Mouse (Mus musculus): ENCODE measurements around the gene Tomm40. TPM values are rescaled to one million over a fixed set of nuclear protein-coding genes. Genes with fewer than 3 reads are reported as not detected.

Tomm40 gene
- total and polyA plus RNA-seq, 2 experiments from 2014 or later: 151 to 172 TPM

DNA sequence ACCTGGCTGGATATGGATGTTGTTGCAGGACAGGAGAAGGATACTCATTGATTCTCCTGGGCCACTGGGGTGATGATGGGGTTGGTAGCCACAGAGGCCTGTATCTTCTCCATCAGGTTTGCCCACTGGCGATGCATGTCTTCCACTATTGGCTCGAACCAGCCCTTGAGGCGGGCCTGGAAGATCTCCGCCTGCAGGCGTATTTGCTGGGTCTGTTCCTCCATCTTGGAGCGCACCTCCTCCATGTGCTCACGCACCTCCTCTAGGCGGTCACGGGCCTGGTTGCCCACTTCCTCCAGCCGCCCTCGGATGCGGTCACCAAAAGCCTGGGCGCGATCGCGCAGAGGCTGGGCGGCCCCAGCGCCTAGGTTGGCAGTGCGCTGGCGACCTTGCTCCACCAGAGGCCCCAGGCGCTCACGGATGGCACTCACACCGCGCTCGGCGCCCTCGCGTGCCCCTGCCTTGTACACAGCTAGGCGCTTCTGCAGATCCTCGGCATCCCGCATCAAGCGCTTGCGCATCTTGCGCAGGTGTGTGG, 18.8 kb downstream of the Tomm40 start:
- Histone ChIP-seq H3K4me1 (ENCODE audit: insufficient read depth, low read length) (peaks cover 9% of the 10 kb centered on the region), H3K27ac (no peak overlapping the region; the same call in 1 of the 2 replicates), H3K9ac (replicated peaks; ENCODE audit: low read length) (no peak overlapping the region), H3K4me2 (ENCODE audit: low read depth, low read length) (peak overlapping the region; percentile 56), H3K9me3 (ENCODE audit: low read length) (no peaks in the 10 kb centered on the region), H3K27me3 (ENCODE audit: insufficient read depth, low read length) (no peaks in the 10 kb centered on the region), H3K4me3 (ENCODE audit: low read length) (no peak overlapping the region), H3K36me3 (ENCODE audit: insufficient read depth, low read length) (no peaks in the 10 kb centered on the region)
- no peak for TF ChIP-seq CTCF (IDR thresholded peaks at IDR 0.05; ENCODE audit: low read depth)
- DNase-seq (ENCODE audit: low spot score) (no peak), ATAC-seq (no peak)
- 95% methylated on average over 34 of the region's 34 CpGs for WGBS

DNA sequence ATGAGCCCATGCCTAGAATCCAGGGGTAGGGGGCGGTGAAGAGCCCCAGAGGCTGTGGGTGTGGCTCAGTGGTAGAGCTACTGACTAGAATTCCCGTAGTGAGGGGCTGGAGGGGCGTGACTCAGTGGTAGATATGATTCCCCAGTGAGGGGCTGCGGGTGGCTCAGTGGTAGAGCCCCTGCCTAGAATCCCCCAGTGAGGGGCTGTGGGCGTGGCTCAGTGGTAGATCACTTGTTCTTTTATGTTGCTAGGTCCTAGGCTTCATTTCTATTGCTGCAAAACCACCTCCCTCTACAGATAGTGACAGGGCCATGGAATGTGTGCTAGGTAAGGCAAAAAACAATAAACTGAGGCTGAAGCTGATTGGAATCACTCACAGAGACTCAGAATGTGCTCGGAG, 19.4 kb downstream of the Tomm40 start:
- DNase-seq (ENCODE audit: low spot score) (no peak), ATAC-seq (no peak)
- Histone ChIP-seq H3K4me2 (ENCODE audit: low read depth, low read length) (no peak overlapping the region), H3K4me3 (ENCODE audit: low read length) (no peak overlapping the region), H3K9me3 (ENCODE audit: low read length) (no peaks in the 10 kb centered on the region), H3K27ac (no peak overlapping the region; the same call in 1 of the 2 replicates), H3K9ac (replicated peaks; ENCODE audit: low read length) (no peak overlapping the region), H3K27me3 (ENCODE audit: insufficient read depth, low read length) (no peaks in the 10 kb centered on the region), H3K36me3 (ENCODE audit: insufficient read depth, low read length) (no peaks in the 10 kb centered on the region), H3K4me1 (ENCODE audit: insufficient read depth, low read length) (peaks cover 9% of the 10 kb centered on the region)
- WGBS: 89% methylated on average over 6 of the region's 6 CpGs
- no peak for TF ChIP-seq CTCF (IDR thresholded peaks at IDR 0.05; ENCODE audit: low read depth)

DNA sequence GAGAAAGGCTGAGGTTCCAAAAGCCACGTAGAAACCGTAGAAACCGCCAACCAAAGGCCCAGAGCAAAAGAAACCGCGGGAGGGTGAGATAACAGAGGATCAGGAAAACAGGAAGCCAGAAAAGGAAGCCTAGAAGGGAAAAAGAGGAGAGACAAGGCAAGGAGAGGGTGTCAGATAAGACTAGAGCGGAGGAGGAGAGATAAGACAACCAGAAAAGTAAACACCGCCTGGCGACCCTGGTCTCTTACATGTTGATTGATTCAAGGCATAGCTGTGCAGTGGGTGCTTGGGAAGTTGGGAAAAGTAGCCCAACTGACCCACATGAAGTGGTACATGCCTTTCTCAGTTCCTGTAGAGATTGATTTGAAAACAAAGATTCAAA, 20.0 kb downstream of the Tomm40 start:
- DNase-seq (ENCODE audit: low spot score) (no peak), ATAC-seq (no peak)
- Histone ChIP-seq H3K27ac (peak overlapping the region; percentile 66), H3K36me3 (ENCODE audit: insufficient read depth, low read length) (no peaks in the 10 kb centered on the region), H3K4me1 (ENCODE audit: insufficient read depth, low read length) (peaks cover 9% of the 10 kb centered on the region), H3K9ac (replicated peaks; ENCODE audit: low read length) (no peak overlapping the region), H3K27me3 (ENCODE audit: insufficient read depth, low read length) (no peaks in the 10 kb centered on the region), H3K4me3 (ENCODE audit: low read length) (no peak overlapping the region), H3K4me2 (ENCODE audit: low read depth, low read length) (no peak overlapping the region), H3K9me3 (ENCODE audit: low read length) (no peaks in the 10 kb centered on the region)
- TF ChIP-seq CTCF (IDR thresholded peaks at IDR 0.05; ENCODE audit: low read depth): no peak
- WGBS: 54% methylated on average over 8 of the region's 8 CpGs

DNA sequence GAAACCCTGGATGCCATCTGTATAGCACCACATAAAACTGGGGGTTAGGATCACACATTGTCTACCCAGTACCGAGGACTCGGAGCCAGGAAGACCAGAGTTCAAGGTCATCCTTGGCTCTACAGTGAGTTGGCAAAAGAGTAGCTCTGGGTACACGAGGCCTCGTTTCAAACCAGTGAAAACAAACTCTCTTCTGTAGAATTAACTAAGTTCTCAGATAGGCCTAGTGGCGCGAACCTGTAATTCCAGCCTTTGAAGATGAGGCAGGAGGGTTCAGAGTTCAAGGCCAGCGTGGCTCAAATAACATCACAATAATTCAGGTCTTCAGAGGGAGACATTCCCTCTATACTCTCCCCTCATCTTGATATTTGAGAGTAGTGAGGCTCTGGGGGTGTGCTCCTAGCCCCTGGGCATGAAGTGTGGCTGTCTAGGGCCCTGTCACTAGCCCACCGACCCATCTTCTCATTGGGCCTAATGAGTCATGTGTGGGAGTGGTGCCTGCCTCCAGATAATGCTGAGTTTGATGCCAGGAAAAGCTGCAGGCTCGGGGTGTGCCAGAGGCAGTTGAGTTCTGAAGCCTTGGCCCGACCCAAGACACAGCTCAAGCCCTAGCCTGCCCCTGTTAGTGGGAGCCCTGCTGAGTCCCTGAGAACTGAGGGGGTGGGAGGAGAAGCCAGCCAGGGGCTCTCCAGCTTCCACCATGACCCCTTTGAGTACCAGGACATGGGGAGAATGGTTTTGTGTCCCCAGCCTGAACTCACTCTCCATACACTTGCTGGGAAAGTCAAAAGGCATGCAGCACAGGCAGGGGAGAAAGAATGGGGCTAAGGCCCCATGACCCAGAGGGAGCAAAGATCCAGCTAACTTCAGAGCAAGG, 20.7 kb downstream of the Tomm40 start:
- no peaks in the 10 kb centered on the region for H3K9me3 ChIP-seq (ENCODE audit: low read length)
- DNase-seq (ENCODE audit: low spot score): no peak
- H3K9ac ChIP-seq (replicated peaks; ENCODE audit: low read length): no peak overlapping the region
- H3K4me1 ChIP-seq (ENCODE audit: insufficient read depth, low read length): peaks cover 9% of the 10 kb centered on the region
- H3K27ac ChIP-seq: peak overlapping the region; percentile 66
- no peaks in the 10 kb centered on the region for H3K27me3 ChIP-seq (ENCODE audit: insufficient read depth, low read length)
- H3K36me3 ChIP-seq (ENCODE audit: insufficient read depth, low read length): no peaks in the 10 kb centered on the region
- H3K4me3 ChIP-seq (ENCODE audit: low read length): no peak overlapping the region
- no peak overlapping the region for H3K4me2 ChIP-seq (ENCODE audit: low read depth, low read length)
- no peak for TF ChIP-seq CTCF (IDR thresholded peaks at IDR 0.05; ENCODE audit: low read depth)
- 80% methylated on average over 10 of the region's 10 CpGs for whole genome bisulfite sequencing
- ATAC-seq: no peak

DNA sequence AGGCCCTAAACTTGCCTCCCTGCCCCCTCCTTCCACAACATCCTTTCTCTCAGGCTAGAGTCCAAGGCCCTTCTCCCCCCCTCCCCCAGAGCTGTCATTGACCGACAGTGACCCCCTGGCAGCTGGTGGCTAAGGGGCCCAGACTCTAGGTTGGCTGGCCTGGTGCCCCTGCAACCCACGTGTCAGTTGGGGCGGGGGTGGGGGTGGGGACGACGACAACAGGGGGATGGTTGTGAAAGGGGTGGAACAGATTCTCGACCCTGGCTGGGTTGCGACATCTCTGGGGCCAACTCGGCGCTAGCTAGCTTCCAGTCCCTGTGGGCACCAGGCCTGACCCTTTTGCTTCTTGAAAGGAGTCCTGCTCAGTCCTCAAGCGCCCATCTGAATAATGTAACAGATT, 21.8 kb downstream of the Tomm40 start:
- 18% methylated on average over 10 of the region's 10 CpGs for WGBS
- ATAC-seq (peak; percentile 92), DNase-seq (ENCODE audit: low spot score) (peak; percentile 86)
- Histone ChIP-seq H3K4me3 (ENCODE audit: low read length) (no peak overlapping the region), H3K27me3 (ENCODE audit: insufficient read depth, low read length) (no peaks in the 10 kb centered on the region), H3K9me3 (ENCODE audit: low read length) (no peaks in the 10 kb centered on the region), H3K4me1 (ENCODE audit: insufficient read depth, low read length) (no peaks in the 10 kb centered on the region), H3K9ac (replicated peaks; ENCODE audit: low read length) (no peak overlapping the region), H3K36me3 (ENCODE audit: insufficient read depth, low read length) (no peaks in the 10 kb centered on the region), H3K27ac (peak overlapping the region; percentile 76), H3K4me2 (ENCODE audit: low read depth, low read length) (no peak overlapping the region)
- no peak for TF ChIP-seq CTCF (IDR thresholded peaks at IDR 0.05; ENCODE audit: low read depth)

DNA sequence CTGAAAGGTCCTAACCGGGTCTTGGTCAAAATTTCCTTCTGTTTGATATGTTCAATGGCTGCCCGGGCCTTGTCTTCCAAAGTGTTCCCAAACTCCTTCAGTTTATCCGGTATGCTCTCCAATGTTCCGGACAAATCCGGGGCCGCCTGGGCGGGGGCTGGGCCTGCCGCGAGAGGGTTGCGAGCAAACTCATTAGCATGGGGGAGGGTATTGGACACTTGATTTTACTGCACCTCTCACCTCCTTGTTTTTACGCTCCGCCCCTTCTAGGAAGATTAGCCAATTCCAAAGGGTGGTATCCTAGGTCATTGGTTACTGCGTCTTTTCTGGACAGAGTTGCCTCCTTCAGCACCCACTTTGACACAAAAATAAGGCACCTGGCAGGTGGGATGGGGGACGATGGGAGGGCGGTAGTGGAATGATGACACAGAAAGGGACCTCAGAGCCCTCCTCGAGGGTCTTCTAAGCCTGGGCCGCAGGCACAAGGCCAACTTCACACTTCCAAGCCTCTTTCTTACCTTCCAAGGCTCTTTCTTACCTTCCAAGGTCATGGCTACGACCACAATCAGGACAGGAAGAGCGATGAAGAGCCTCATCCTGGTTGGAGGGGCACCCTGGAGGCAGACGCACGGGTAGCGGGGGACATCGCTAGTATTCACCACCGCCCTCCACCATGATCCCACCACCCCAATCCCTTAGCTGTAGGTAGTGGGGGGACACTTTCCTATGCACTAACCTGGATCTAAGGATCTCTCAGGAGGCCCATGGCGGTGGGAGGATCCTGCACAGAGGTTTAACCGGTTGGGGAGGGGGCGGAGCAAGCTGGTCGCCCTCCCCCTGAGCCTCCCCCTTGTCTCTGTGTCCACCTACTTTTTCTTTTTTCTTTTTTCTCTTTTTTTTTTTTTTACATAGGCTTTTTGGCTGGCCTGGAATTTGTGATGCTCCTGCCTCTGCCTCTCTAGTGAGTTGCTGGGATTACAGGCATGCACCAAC, 23.1 kb downstream of the Tomm40 start, which contains the start of gene Apoc1:
Gene Apoc1, minus strand, starts transcription at position 788 of the 993 bp plus-strand sequence.
- Histone ChIP-seq H3K9ac (replicated peaks; ENCODE audit: low read length) (no peak within 1 kb of the TSS; the same call in 1 of the 2 replicates), H3K4me1 (ENCODE audit: insufficient read depth, low read length) (no peaks in the 10 kb centered on the region), H3K4me2 (ENCODE audit: low read depth, low read length) (no peak within 1 kb of the TSS), H3K27ac (peak within 1 kb of the TSS; percentile 76), H3K9me3 (ENCODE audit: low read length) (no peaks in the 10 kb centered on the region), H3K36me3 (ENCODE audit: insufficient read depth, low read length) (no peaks in the 10 kb centered on the region), H3K4me3 (ENCODE audit: low read length) (no peak within 1 kb of the TSS), H3K27me3 (ENCODE audit: insufficient read depth, low read length) (no peaks in the 10 kb centered on the region)
- 50% methylated on average over 28 of the region's 28 CpGs for WGBS
- no peak for ATAC-seq
- TF ChIP-seq CTCF (IDR thresholded peaks at IDR 0.05; ENCODE audit: low read depth): no peak
- no peak for DNase-seq (ENCODE audit: low spot score)

All from hindbrain, postnatal 0 days (tissue).